Mouse (Mus musculus) G1E-ER4 (cell line): ENCODE data around the gene Mgl2. TPM values are rescaled to one million over a fixed set of nuclear protein-coding genes. Genes with fewer than 3 reads are reported as not detected.
"Not testable (repeated sequence)": the region's sequence is repeated elsewhere in the genome, so short reads cannot be mapped to it uniquely, and the experiment has no call there.

ENCODE experiments used
- GATA1 ChIP-seq: IDR thresholded peaks from one replicate; pipeline ENCODE4 v1.8.0; 2012; ENCODE audit warnings: low read length, inconsistent platforms
- polyA plus RNA-seq: library from polyadenylated mRNA; stranded (reverse); fragments of >175 nt; gene quantifications from 2 replicates; pipeline ENCODE4 v1.2.3, GENCODE M21; 2012

The Mgl2 gene
- not detected in 2 replicates for polyA plus RNA-seq

DNA sequence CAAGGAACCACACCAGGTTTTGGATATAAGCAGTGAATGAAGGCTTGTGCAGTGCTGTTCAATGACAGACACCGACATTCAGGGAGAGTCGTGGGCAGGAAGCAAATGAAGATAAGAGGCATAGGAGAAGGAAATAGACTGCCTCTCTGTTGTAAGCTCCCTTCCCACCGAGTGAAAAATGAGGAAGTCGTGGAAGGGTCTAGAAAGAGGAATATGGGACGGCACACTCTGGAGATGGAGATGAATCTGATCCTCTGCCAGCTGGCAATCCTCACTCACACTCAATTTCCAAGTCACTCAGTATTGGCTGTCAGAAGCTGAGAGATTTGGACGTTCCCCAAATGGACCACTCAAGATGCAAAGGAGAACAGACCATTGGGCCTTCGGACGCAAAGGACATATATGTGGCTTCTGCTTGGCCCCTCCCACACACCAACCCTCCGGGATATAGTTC, at the start of gene Mgl2:
TSS of gene Mgl2 (plus strand) at position 404 of the 454 bp plus-strand sequence.
- TF ChIP-seq GATA1: no peak

DNA sequence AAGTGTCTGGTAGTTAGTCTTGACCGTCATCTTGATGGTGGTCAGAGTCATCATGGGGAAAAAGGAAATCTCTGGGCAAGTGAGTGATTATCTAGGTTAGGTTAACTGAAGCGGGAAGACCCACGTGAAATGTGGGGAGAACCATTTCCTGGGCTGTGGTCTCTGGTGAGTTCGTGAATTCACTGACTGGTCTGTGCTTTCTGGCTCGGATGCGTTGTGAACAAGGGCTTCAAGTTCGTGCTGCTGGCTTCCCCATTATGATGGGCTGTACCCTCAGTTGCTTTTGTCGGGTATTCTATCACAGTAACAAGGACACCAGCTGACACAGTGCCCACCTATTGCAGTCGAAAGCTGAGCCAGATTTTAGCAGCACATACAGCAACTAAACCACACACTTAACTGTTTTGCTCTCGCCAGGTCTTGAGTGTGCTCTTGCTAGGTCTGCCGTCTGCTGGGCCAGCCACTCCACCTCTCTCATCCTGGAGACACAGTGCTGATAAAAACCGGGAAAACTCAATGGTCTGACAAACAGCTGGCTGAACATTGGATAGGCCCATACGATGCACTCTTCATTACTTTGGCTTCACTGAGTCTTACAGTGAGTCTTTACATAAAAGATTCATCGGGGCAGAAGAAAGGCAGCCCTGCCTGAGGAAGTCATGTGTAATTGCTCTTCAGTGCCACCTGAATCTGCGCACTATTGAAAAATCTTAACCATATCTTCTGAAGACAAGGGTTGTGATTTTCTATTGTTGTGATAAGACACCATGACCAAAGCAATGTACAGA, 49.1 kb upstream of the Mgl2 start:
- TF ChIP-seq GATA1: no peak

DNA sequence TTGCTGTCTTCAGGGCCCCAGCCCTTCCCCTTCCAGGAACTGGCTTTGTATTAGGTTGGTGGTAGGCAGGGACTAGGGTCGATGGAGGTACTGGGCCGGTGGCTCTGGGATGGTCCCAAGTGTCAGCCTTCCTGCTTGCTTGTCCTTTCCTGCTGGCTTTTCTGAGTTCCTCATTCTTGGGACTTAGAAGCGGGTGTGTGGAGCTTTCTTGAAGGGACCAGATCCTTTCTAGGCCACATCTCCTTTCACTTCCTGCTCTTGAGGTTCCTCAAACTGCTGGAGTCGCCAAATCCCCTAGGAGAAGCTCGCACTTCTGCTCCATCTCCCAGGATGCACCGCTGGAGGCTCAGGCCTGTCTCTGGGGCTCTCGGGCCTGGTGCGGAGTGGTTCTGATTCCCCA, 45.6 kb upstream of the Mgl2 start:
- no peak for TF ChIP-seq GATA1

DNA sequence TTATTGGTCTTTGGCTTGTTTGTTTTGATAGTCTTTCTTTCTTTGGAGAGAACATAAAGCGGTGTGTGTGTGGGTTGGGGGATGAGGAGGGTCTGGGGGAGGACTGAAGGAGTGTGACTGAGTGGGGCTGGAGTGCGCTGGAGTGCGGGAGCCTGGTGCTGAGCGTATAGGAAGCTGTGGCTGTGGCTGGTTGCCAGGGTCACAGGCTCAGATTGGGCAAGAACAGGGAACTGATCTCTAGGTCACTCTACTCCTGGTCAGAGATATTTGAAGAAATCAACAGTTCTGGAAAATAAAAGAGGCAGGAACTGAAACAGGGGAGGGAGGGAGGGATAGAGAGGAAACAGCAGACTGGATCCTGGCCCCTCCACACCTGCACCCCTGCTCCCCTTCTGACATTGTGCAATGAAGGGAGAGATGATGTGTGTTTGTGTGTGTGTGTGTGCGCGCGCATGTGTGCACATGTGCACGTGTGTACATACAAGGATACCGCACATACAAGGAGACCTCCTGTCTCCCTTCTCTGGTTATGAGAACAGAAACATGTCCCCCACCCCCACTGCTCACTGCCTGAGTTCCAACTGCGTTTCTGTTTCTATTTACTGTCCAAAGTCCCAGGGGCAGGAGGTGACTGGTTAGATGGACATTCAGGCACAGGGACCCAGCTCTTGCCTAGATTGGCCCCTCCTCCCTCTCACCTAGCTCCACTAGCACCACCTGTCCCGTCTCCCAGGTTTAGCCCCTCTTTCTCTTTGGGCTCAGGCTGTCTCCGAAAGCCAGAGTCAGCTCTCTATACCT, 37.9 kb upstream of the Mgl2 start, which contains the start of gene Asgr2:
TSS of gene Asgr2 (plus strand) at position 659 of the 798 bp plus-strand sequence.
- no peak for TF ChIP-seq GATA1

DNA sequence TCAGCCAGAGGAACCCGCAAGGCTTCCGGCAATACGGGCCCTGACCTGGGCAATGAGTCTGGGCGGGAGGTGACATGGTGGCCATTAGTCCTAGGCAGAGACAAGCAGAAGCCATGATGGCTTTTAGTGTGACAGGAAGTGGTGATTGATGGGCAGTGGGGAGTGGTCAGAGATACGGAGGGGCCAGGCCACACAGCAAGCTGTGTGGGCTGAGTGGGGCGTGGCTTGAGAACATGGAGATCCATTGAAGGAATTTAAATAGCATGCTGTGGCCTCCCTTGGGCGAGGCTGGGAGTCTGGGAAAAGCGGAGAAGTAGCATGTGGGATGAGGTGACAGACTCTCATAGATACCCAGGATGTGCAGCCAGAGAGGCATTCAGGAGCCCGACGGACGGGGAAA, 32.7 kb upstream of the Mgl2 start:
- no peak for TF ChIP-seq GATA1

DNA sequence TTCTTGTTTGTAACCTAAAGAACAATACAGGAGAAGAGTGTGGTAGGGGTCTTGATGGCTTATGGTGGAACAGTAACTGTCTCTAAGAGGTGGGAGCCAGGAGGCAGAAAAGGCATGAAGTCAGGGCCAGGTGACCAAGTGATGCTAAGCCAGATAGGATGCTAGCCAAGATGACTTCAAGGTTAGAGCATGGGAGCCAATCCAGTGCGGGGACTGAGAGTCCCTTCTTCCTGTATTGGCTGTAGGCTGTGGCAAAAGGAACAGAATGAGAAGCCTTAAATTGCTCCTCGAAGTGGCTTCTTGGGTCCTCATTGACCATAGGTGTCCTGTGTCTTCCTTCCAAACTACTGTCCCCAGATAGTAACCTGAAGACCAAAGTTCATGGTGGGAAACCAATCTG, 31.0 kb upstream of the Mgl2 start:
- TF ChIP-seq GATA1: no peak

DNA sequence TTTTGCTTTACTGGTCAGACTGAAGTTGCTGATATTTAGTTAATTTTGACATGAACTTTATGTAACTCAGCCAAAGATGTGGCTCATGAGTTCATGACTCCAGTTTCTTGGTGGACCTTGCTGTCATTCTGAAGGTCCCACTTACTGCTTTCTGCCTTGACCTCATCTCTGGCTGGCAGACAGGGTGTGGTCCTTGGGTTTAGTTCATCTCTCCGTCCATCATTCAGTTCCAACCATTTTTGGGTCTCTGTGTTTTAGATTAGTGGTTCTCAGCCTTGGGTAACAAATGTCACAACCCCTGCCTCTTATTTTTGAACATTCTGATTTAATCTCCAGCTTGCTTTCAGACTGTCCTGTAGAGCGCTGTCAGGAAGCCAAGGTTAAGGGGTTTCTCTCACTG, 30.3 kb upstream of the Mgl2 start:
- TF ChIP-seq GATA1: no peak

DNA sequence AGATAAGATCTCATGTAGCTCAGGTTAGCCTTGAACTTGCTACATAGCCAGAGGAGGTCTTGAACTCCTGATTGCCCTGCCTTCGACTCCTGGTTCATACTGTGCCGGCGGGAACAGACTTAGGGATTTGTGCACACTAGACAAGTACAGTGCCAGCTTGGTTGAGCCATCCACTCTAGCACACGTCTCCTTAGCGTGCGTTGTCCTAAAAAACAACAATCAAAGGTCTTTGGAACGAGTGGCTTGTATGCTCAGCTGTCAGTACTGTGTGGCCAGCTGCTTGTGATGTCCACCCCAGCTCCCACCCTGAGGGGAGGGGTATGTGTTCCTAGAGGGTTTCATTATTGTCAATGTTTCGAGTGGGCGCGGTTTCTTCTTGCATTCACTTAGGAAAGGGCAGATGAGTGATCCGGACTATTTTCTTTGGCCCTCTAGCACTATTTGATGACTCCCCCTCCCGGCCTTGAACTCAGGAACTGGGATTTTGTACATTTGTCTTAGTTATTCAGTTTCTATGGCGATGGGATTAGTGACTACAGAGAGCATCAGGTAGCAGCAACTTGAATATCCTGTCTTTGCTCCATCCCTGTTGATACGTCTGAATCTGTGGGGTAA, 26.3 kb upstream of the Mgl2 start:
- no peak for TF ChIP-seq GATA1

DNA sequence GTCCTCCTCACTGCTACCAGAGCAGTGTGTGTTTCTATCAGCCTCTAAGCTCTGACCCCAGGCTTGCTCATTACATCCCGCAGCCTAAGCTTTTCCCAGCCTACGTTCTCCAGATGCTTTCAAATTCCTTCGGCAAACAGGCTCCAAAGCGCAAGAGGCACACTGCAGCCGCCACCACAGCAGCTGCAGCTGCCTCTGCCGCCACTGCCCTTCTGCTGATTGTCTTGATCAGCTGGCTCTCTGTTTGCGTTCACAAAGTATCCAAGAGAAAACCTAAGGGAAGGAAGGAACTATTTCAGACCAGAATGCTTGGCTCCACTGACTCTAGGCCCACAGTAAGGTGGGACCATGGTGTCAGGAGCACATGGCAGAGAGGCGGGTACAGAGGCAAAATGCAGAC, 23.0 kb upstream of the Mgl2 start:
- no peak for TF ChIP-seq GATA1

DNA sequence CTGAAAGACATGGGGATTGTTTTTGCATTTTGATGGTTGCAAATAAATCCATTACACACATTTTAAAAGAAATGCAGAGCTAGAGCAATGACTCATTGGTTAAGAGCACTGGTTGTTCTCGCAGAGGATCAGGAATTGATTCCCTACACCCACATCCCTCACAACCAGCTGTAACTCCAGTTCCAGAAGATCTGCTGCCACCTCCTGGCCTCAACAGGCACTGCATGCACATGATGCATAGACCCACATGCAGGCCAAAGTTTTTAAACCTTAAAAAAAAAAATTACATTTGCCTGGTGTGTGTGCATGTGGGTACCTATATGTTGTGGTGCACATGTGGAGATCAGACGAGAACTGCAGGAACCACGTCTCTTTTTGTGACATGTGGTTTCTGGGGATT, 20.0 kb upstream of the Mgl2 start:
- TF ChIP-seq GATA1: no peak

DNA sequence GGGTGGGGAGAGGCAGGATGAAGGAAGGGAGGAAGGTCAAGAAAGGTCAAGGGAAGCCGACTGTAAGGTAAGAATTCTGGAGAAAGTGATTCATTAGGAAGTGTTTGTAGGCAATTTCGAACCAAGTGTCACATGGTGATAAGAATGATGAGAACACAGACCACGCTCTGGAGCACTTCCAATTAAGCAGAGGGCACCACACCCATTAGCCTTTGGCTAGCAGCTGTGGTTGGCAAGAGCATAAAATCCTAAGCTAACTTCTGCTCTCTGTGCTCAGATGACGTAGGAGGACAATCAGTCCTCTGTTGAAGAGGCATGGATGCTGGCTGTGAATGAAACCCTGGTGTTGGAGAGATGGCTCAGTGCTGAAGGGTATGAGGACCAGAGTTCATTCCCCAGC, 15.6 kb upstream of the Mgl2 start:
- no peak for TF ChIP-seq GATA1

DNA sequence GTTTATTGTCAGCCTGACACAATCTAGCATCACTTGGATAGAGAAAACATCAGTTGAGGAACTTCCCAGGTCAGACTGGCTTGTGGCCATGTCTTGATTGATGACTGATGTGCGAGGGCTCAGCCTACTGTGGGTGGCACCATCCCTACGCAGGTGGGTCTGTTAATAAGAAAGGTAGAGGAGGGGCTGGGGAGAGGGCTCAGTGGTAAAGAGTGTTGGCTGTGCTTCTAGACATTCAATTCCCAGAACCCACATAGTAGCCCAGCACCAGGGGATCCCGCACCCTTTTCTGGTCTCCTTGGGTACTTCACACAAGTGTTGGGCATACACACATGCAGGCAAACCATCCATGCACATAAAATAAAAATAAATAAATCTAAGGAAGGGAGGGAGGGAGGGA, 14.2 kb upstream of the Mgl2 start:
- TF ChIP-seq GATA1: no peak

DNA sequence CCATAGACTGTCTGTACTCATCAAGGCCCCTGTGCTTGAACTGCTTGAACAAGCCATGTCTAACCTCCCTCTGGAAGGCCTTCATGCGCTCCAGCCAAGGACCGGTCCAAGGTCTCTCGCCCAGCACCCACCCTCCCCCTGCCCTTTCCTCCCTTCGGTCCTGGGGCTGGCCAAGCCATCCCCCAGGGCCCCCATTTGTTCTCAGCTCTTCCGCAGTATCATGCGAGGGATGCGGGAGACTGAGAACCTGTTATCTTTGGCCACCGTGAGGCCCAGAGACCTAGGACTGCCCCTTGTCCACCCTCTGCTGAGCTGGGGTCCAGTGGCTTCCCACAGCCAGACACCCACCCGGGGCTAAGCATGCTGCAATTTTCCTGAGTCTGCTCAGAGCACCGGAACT, 9.0 kb downstream of the Mgl2 start:
- no peak for TF ChIP-seq GATA1

DNA sequence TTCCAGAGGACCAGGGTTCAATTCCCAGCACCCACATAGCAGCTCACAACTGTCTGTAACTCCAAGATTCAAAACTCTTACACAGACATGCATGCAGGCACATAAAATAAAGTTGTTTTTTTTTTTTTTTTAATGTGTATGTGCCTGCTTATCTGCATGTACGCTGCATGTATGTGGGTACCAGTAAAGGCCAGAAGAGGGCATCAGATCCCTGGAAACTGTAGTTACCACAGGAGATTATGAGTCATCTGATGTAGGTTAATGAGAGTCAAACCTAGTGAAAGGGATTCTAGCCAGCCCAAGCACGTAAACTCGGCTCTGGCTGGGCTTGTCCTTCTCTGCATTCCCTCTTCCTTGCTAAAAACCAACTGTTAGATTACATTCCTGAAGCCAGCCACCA, 20.9 kb downstream of the Mgl2 start:
- TF ChIP-seq GATA1: no peak

DNA sequence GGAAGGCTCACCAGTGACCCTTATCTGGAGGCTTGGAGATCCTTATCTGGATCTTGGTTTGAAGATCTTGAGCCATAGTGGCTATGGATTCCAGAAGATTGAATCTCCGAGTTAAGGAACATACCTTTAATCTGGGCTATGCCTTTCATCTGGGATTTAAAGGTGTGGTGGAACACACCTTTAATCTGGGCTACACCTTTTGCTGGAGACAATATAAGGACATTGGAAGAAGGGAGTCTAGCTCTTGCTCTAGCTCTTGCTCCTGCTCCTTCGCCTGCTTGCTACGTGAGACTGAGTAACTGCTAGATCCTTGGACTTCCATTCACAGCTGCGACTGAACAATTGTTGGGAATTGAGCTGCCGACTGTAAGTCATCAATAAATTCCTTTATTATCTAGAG, 25.8 kb downstream of the Mgl2 start, which contains the start of gene Clec10a:
TSS of gene Clec10a (plus strand) at position 301 of the 400 bp plus-strand sequence.
- TF ChIP-seq GATA1: not testable (repeated sequence)

DNA sequence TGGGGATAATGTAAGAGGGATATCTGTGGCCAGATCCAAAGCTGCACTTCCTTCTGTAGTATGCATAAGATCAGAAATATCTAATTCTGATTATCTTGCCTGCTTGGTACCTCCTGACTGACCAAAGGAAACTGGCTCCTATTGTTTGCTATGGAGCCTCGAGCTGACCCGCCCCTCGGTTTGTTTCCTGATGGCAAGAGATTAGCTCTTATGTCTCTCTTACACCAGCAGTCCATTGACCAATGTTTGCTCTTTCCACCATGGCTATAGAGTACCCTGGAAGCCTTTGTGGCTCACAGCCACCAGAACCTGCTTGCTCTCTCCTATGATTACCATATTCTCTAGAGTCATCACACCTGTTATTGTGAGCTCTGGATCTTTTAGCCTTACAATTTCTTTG, 32.2 kb downstream of the Mgl2 start:
- no peak for TF ChIP-seq GATA1
